Mouse (Mus musculus): ENCODE data around the gene Efna3.
A peak's percentile ranks its signal among the peaks of the same experiment; 100 is the strongest.

DNA sequence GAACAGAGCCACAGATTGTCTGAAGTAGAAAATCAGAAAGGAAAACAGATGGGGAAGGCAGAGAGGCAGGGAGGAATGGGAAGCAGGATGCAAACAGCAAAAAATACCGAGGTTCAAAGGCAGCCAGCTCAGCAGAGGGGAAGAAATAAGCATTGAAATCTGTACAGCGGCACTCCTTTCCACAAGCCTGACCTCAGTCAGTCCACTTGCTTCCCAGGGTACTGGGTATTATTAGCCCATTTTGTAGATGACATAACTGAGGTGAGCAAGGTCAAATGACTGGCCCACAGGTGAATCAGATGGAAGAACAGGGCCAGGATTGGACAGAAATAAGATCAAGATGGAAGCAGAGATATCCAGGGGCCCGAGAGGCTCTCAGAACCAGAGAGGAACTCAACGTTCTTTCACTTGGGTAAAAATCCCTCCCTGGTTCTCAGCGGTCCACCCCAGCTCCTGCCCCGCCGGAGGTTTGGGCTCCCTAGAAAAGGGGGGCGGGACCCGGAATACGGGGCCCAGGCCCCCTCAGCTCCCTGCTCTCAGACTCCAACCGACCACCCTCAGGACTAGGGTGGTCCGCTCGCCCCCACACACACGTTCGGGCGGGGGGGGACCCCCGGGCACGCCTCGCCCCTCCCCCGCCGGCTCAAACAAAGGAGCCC lies 14.4 kb upstream of the Efna3 start:
- no peak for TF ChIP-seq POLR2A (IDR thresholded peaks at IDR 0.05; ENCODE audit: control insufficient read depth, extremely low read depth, insufficient read depth, low read length, poor library complexity)
- TF ChIP-seq CTCF (IDR thresholded peaks at IDR 0.05; ENCODE audit: borderline replicate concordance, control insufficient read depth, extremely low read depth, insufficient read depth, low read length, poor library complexity), result 0 out of 2 replicates have a peak, but pooled peaks have one; percentile 16

Data from thymus, adult 2 months (tissue).